Mouse (Mus musculus) stomach, postnatal 0 days (tissue): ENCODE data around the gene Lsm7.

Source experiments
- CTCF ChIP-seq: IDR thresholded peaks from 2 replicates; pipeline ENCODE4 v1.5.1; 2016; ENCODE audit warnings: antibody characterized with exemption, low read depth, mild to moderate bottlenecking, moderate library complexity
- EP300 ChIP-seq: optimal IDR thresholded peaks from 2 replicates; pipeline ENCODE3; 2016; ENCODE audit warnings: antibody characterized with exemption

DNA sequence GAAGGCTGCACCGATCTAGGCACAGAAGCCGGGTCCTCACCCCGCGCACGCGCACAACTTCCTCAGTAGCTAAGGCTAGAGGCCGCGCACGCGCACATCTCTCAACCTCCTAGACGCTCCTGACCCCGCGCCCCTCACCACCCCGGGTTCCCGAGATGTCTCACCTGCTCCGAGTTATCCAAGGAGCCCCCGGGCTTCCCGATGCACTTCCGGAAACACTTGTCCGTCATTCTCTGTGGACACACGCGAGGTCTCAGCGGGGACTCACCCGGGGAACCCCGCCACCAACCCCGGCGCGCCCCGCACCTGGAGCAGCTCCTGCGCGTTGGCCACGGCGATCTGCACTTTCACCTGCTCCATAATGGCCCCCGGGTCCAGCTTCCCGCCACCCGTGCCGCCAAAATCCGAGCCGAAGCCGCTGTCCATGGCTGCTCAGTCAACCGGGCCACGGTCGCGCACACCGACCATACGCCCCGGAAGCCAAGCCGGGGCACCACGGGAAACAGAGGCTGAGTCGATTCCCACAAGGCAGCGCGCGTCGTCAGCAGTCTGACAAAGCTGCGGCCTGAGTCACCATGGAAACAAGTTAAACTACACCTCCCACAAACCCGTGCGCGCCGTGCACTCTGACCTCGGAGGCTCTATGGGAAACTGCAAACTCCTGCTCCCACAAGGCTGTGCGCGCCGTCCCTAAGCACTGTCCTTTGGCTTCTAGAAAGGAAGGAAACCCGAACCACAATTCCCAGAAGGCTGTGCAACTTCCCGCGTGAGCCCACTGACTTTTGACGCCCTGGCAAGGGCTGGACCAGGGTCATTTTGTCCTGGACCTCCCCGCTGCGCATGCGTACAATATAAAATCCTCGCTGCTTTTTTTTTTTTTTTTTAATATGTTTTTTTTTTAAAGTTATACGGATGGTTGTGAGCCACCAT is 45.6 kb upstream of the Lsm7 start, which contains the start of gene Timm13:
- TF ChIP-seq CTCF (no peak), EP300 (peak; percentile 70)
